Mouse (Mus musculus) liver, embryonic 13.5 days (tissue): Measurements from ENCODE around the gene Tmem121b. TPM values are rescaled to one million over a fixed set of nuclear protein-coding genes. Genes with fewer than 3 reads are reported as not detected.

ENCODE experiments used
- ATAC-seq: fragments of 200-750 bp; cut with Nextera tagmentation; 2 replicates; pipeline ENCODE4 v1.8.0; 2017; ENCODE audit warnings: low read depth, mild to moderate bottlenecking, moderate number of reproducible peaks, moderate library complexity
- DNase-seq: peaks from one replicate; pipeline ENCODE4 v3.0.0; 2022
- H3K27ac ChIP-seq: fragments of 300-500 bp; sonication (generic); 2 replicates; pipeline ENCODE4 v1.5.1; 2015; ENCODE audit warnings: moderate library complexity, mild to moderate bottlenecking, inconsistent platforms
- H3K27me3 ChIP-seq: fragments of 300-500 bp; sonication (generic); 2 replicates; pipeline ENCODE4 v1.6.1; 2015; ENCODE audit warnings: mild to moderate bottlenecking, inconsistent platforms
- H3K36me3 ChIP-seq: fragments of 300-500 bp; sonication (generic); 2 replicates; pipeline ENCODE4 v1.6.1; 2015; ENCODE audit warnings: mild to moderate bottlenecking, inconsistent platforms
- H3K4me1 ChIP-seq: fragments of 300-500 bp; sonication (generic); replicated peaks from 2 replicates; pipeline ENCODE4 v1.6.1; 2015; ENCODE audit warnings: inconsistent platforms
- H3K4me2 ChIP-seq: fragments of 300-500 bp; sonication (generic); 2 replicates; pipeline ENCODE4 v1.6.1; 2015; ENCODE audit warnings: inconsistent platforms, mild to moderate bottlenecking, moderate library complexity
- H3K4me3 ChIP-seq: fragments of 300-500 bp; sonication (generic); replicated peaks from 2 replicates; pipeline ENCODE4 v1.5.1; 2015; ENCODE audit warnings: mild to moderate bottlenecking, inconsistent platforms
- H3K9ac ChIP-seq: fragments of 300-500 bp; sonication (generic); 2 replicates; pipeline ENCODE4 v1.6.1; 2015; ENCODE audit warnings: mild to moderate bottlenecking, inconsistent platforms
- H3K9me3 ChIP-seq: fragments of 300-500 bp; sonication (generic); replicated peaks from 2 replicates; pipeline ENCODE4 v1.6.1; 2016; ENCODE audit warnings: inconsistent platforms
- WGBS: fragments of 180-500 bp; shearing (Covaris S2); methylation state at CpG from one replicate; pipeline ENCODE4 v1.1.7; 2015; ENCODE audit not compliant: insufficient replicate concordance; 5-methylcytosine and 5-hydroxymethylcytosine counted together
- polyA plus RNA-seq: library from polyadenylated mRNA; unstranded; fragments of >200 nt; fragmentation: Nextera tagmentation; extraction: Ambion mirVana; gene quantifications from 2 replicates; pipeline ENCODE4 v1.2.1, GENCODE M21; 2015

The Tmem121b gene
- polyA plus RNA-seq, 1 experiment from 2014 or later = not detected

- peaks cover 52% of the 10 kb centered on the region for H3K4me1 ChIP-seq
- H3K27ac ChIP-seq = peak overlapping the region; percentile 74
- H3K36me3 ChIP-seq = no peaks in the 10 kb centered on the region
- H3K4me2 ChIP-seq = peak overlapping the region; percentile 99
- peak overlapping the region; percentile 87 for H3K9ac ChIP-seq
- peaks cover 16% of the 10 kb centered on the region for H3K27me3 ChIP-seq
- H3K9me3 ChIP-seq = no peaks in the 10 kb centered on the region
- peak overlapping the region; percentile 83 for H3K4me3 ChIP-seq
- DNase-seq (no peak), ATAC-seq (peak; percentile 22)
- WGBS = 2% methylated on average over 11 of the region's 11 CpGs
These were observed 29.7 kb downstream of the Tmem121b start for GRCm38 (mm10) chr6:120463884-120464283.

DNA sequence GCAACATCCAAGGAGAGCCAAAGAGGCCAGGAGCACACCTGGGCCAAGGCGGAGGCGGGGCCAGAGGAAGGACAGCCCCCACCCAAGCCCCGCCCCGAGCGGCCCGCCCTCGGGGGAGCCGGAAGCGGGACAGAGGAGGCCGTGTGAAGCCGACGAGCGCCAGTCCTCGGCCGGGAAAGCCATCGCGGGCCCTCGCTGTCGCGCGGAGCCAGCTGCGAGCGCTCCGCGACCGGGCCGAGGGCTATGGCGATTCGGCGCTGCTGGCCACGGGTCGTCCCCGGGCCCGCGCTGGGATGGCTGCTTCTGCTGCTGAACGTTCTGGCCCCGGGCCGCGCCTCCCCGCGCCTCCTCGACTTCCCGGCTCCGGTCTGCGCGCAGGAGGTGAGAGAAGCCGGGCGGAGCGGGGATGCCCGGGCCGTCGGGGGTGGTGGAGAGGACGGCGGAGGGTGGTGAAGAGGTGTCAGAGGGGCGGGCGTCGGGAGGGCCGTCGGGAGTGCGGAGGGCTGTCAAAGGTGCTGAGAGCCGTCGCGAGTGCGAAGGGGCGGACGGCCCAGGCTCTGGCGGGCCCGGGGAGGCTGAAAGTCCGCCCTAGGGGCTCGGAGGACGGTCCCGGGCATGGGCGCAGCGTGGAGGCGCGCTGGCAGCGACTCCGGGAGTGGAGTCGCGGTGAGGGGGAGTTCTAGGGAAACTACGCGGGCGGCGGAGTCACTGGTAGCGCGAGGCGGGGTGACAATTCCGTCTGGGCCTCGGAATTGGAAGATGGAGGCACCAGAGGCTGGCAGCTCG lies 30.3 kb downstream of the Tmem121b start, which contains the start of gene Il17ra:
Il17ra (plus strand) TSS at position 162 of the 786 bp plus-strand sequence.
- DNase-seq (peak; percentile 78), ATAC-seq (peak; percentile 88)
- Histone ChIP-seq H3K27me3 (peaks cover 16% of the 10 kb centered on the region), H3K4me3 (peak within 1 kb of the TSS; percentile 83), H3K9me3 (no peaks in the 10 kb centered on the region), H3K4me1 (peaks cover 52% of the 10 kb centered on the region), H3K27ac (peak within 1 kb of the TSS; percentile 74), H3K9ac (peak within 1 kb of the TSS; percentile 87), H3K36me3 (no peaks in the 10 kb centered on the region), H3K4me2 (peak within 1 kb of the TSS; percentile 99)
- WGBS = under 1% methylated on average over 89 of the region's 90 CpGs

- H3K9ac ChIP-seq = no peak overlapping the region
- no peaks in the 10 kb centered on the region for H3K9me3 ChIP-seq
- H3K27ac ChIP-seq = no peak overlapping the region
- DNase-seq (no peak), ATAC-seq (no peak)
- no peak overlapping the region for H3K4me3 ChIP-seq
- peaks cover 16% of the 10 kb centered on the region for H3K27me3 ChIP-seq
- H3K4me2 ChIP-seq = no peak overlapping the region
- WGBS = 57% methylated on average over 6 of the region's 6 CpGs
- peaks cover 45% of the 10 kb centered on the region for H3K4me1 ChIP-seq
- H3K36me3 ChIP-seq = no peaks in the 10 kb centered on the region
These were observed 31.4 kb downstream of the Tmem121b start for GRCm38 (mm10) chr6:120462251-120462650.

- ATAC-seq (no peak), DNase-seq (no peak)
- no peaks in the 10 kb centered on the region for H3K9me3 ChIP-seq
- H3K4me2 ChIP-seq = no peak overlapping the region
- H3K4me3 ChIP-seq = no peak overlapping the region
- peaks cover 35% of the 10 kb centered on the region for H3K4me1 ChIP-seq
- no peaks in the 10 kb centered on the region for H3K36me3 ChIP-seq
- no peak overlapping the region for H3K27ac ChIP-seq
- peaks cover 16% of the 10 kb centered on the region for H3K27me3 ChIP-seq
- WGBS = 65% methylated on average over 15 of the region's 15 CpGs
- H3K9ac ChIP-seq = no peak overlapping the region
These were observed 32.4 kb downstream of the Tmem121b start for GRCm38 (mm10) chr6:120461217-120461616.

GRCm38 (mm10) chr6:120457751-120458150 lies 35.9 kb downstream of the Tmem121b start:
- H3K27me3 ChIP-seq = peaks cover 14% of the 10 kb centered on the region
- no peaks in the 10 kb centered on the region for H3K9me3 ChIP-seq
- no peak overlapping the region for H3K27ac ChIP-seq
- H3K36me3 ChIP-seq = no peaks in the 10 kb centered on the region
- no peak for ATAC-seq
- 78% methylated on average over 5 of the region's 5 CpGs for WGBS
- no peak overlapping the region for H3K9ac ChIP-seq
- H3K4me3 ChIP-seq = no peak overlapping the region
- no peak overlapping the region for H3K4me2 ChIP-seq
- H3K4me1 ChIP-seq = peaks cover 26% of the 10 kb centered on the region
- no peak for DNase-seq

- H3K27ac ChIP-seq = no peak overlapping the region
- no peaks in the 10 kb centered on the region for H3K36me3 ChIP-seq
- no peaks in the 10 kb centered on the region for H3K9me3 ChIP-seq
- ATAC-seq (no peak), DNase-seq (peak; percentile 20)
- H3K4me3 ChIP-seq = no peak overlapping the region
- WGBS = 54% methylated on average over 7 of the region's 7 CpGs
- H3K4me1 ChIP-seq = peaks cover 27% of the 10 kb centered on the region
- H3K27me3 ChIP-seq = peaks cover 10% of the 10 kb centered on the region
- no peak overlapping the region for H3K9ac ChIP-seq
- no peak overlapping the region for H3K4me2 ChIP-seq
These were observed 36.5 kb downstream of the Tmem121b start for GRCm38 (mm10) chr6:120457074-120457473.

DNA sequence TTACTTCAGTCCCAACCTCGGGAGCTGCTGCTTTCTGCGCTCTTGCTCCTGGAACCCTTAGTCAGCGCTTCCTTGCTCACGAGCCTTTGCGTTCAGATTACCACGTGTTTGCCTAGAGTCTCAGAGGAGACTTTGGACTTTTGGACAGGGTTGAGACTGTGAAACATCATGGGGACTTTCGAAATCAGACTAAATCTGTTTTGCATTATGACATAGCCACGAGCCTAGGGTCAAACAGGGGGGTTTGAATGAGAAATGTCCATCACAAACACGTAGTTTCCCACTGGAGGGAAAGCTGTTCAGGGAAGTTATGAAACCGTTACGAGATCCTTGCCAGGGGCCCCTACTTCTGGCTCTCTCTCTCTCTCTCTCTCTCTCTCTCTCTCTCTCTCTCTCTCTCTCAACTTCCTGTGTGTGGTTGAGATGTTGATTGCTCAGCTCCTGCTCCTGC lies 39.0 kb downstream of the Tmem121b start:
- Histone ChIP-seq H3K9ac (no peak overlapping the region), H3K27ac (0 out of 2 replicates have a peak overlapping the region, but pooled peaks have one; percentile 2), H3K4me1 (peaks cover 34% of the 10 kb centered on the region), H3K9me3 (no peaks in the 10 kb centered on the region), H3K4me2 (peak overlapping the region; percentile 15), H3K36me3 (no peaks in the 10 kb centered on the region), H3K27me3 (no peaks in the 10 kb centered on the region), H3K4me3 (no peak overlapping the region)
- peak; percentile 49; the same call in 1 of the 2 replicates for ATAC-seq
- WGBS = 11% methylated on average over 11 of the region's 11 CpGs
- no peak for DNase-seq

GRCm38 (mm10) chr6:120453556-120453955 lies 40.1 kb downstream of the Tmem121b start:
- H3K4me2 ChIP-seq = no peak overlapping the region
- ATAC-seq (no peak), DNase-seq (no peak)
- H3K27ac ChIP-seq = no peak overlapping the region
- peaks cover 34% of the 10 kb centered on the region for H3K4me1 ChIP-seq
- no peak overlapping the region for H3K9ac ChIP-seq
- 72% methylated on average over 3 of the region's 3 CpGs for WGBS
- no peaks in the 10 kb centered on the region for H3K27me3 ChIP-seq
- no peak overlapping the region for H3K4me3 ChIP-seq
- H3K9me3 ChIP-seq = no peaks in the 10 kb centered on the region
- H3K36me3 ChIP-seq = no peaks in the 10 kb centered on the region

DNA sequence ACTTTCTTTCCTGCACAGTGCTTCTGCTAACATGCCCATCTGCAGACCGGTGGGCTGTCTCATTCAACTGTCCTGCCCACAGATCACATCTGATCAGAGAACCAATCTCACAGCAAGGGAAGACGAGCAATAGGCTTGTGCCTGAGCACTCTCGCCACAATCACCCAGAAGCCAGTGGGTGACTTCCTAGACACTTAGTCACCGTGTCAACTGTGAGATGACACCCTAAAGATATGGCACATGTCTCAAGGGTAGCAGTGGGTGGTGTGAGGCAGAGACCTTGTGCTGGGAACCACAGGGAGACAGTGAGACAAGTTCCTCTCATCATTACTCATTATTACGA lies 40.5 kb downstream of the Tmem121b start:
- no peaks in the 10 kb centered on the region for H3K27me3 ChIP-seq
- DNase-seq = no peak
- no peak overlapping the region for H3K4me2 ChIP-seq
- no peaks in the 10 kb centered on the region for H3K36me3 ChIP-seq
- H3K4me3 ChIP-seq = no peak overlapping the region
- peaks cover 34% of the 10 kb centered on the region for H3K4me1 ChIP-seq
- H3K9ac ChIP-seq = no peak overlapping the region
- no peaks in the 10 kb centered on the region for H3K9me3 ChIP-seq
- ATAC-seq = no peak; the same call in 1 of the 2 replicates
- no peak overlapping the region for H3K27ac ChIP-seq
- WGBS = 21% methylated on average over 5 of the region's 5 CpGs

DNA sequence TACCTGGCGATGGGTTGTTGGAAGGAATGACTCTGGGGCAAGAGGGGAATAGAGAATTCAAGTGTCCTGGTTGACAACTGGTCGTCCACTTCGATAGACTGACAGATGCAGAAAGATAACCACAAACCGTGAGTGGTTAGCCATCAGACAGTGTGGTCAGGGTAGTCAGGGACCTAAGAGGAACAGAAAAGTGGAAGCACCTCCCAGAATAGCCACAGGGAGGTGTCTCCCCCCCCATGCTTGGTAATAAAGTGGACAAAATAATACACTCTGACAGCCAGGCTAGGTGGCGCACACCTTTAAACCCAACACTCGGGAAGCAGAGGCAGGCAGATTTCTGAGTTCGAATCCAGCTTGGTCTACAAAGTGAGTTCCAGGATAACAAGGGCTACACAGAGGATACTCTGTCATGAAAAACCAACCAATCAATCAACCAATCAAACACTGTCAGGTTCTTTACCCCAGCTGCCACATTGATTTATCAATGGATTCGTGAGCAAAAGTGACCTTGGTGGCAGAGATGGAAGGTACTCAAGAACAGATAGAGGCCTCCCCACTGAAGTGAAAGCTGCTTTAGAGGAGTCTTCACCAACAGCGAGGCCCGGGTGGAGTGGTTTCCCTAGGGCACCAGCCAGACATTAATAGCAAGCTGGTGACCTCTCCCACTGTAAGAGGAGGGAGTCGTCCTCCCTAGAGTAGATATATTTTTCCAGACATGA lies 41.1 kb downstream of the Tmem121b start:
- no peak for DNase-seq
- Histone ChIP-seq H3K9me3 (no peaks in the 10 kb centered on the region), H3K4me1 (peaks cover 34% of the 10 kb centered on the region), H3K4me3 (no peak overlapping the region), H3K4me2 (no peak overlapping the region), H3K36me3 (no peaks in the 10 kb centered on the region), H3K27ac (no peak overlapping the region), H3K27me3 (no peaks in the 10 kb centered on the region), H3K9ac (no peak overlapping the region)
- no peak; the same call in 1 of the 2 replicates for ATAC-seq
- WGBS = 27% methylated on average over 11 of the region's 11 CpGs

DNA sequence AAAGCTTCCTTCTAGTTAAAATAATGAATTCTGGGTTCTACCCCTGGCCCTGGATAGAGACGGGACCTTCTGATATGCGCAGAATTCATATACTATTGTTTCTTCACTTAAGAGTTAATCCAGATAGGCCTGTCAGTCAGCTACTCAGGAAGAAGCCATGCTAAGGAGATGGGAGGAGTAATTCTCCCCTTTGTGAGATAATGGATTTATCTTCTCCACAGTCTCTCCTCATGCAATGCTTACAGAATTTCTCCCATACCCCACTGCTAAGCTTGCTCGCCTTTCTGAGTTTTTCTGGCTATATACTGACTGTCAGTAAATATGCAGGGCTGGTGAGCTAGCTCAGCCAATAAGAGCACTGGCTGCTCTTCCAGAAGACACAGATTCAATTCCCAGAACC lies 43.4 kb downstream of the Tmem121b start:
- peaks cover 32% of the 10 kb centered on the region for H3K4me1 ChIP-seq
- no peak for DNase-seq
- WGBS = 65% methylated on average over 3 of the region's 3 CpGs
- no peak for ATAC-seq
- no peak overlapping the region for H3K9ac ChIP-seq
- no peaks in the 10 kb centered on the region for H3K36me3 ChIP-seq
- H3K9me3 ChIP-seq = no peaks in the 10 kb centered on the region
- H3K4me2 ChIP-seq = no peak overlapping the region
- H3K27me3 ChIP-seq = no peaks in the 10 kb centered on the region
- H3K27ac ChIP-seq = no peak overlapping the region
- no peak overlapping the region for H3K4me3 ChIP-seq
